Mouse (Mus musculus) kidney, adult 2 months (tissue): ENCODE data around the gene Atp5h. TPM values are rescaled to one million over a fixed set of nuclear protein-coding genes. Genes with fewer than 3 reads are reported as not detected.

Experiments used
- DNase-seq: peaks from one replicate; pipeline ENCODE4 v3.0.0; 2021
- H3K27ac ChIP-seq: fragments of 200-500 bp; 2 replicates; pipeline ENCODE4 v1.5.1; 2012; ENCODE audit warnings: low read depth, low read length, control low read depth, inconsistent platforms; ENCODE audit not compliant: insufficient read depth
- H3K27me3 ChIP-seq: fragments of 200-500 bp; replicated peaks from 2 replicates; pipeline ENCODE4 v1.6.1; 2012; ENCODE audit warnings: mild to moderate bottlenecking, moderate library complexity, low read length, inconsistent platforms; ENCODE audit not compliant: control insufficient read depth, insufficient read depth
- H3K36me3 ChIP-seq: fragments of 200-500 bp; 2 replicates; pipeline ENCODE4 v1.6.1; 2012; ENCODE audit warnings: mild to moderate bottlenecking, moderate library complexity, low read length, inconsistent platforms; ENCODE audit not compliant: control insufficient read depth, insufficient read depth
- H3K4me1 ChIP-seq: fragments of 200-500 bp; 2 replicates; pipeline ENCODE4 v1.6.1; 2011; ENCODE audit warnings: low read length; ENCODE audit not compliant: control insufficient read depth, insufficient read depth
- H3K4me3 ChIP-seq: fragments of 200-500 bp; 2 replicates; pipeline ENCODE4 v1.5.1; 2011; ENCODE audit warnings: mild to moderate bottlenecking, low read depth, low read length, control low read depth; ENCODE audit not compliant: insufficient read depth
- CTCF ChIP-seq: fragments of 200-500 bp; conservative IDR thresholded peaks from 2 replicates; pipeline ENCODE4 v1.5.1; 2011; ENCODE audit warnings: low read depth, mild to moderate bottlenecking, control low read depth, low read length, moderate library complexity, mixed read lengths; ENCODE audit not compliant: insufficient read depth, insufficient read length
- POLR2A ChIP-seq: fragments of 200-500 bp; IDR thresholded peaks from one replicate; pipeline ENCODE4 v1.6.1; 2011; ENCODE audit warnings: low read depth, low read length, control low read depth
- WGBS: fragments of 180-500 bp; shearing (Covaris S2); methylation state at CpG from one replicate; pipeline ENCODE4 v1.1.7; 2018; 5-methylcytosine and 5-hydroxymethylcytosine counted together
- polyA plus RNA-seq: library from polyadenylated mRNA; depleted of rRNA; stranded (reverse); fragments of >200 nt; gene quantifications from 2 replicates; pipeline ENCODE4 v1.2.3, GENCODE M21; 2012

Gene Atp5h
- polyA plus RNA-seq, 1 experiment, result 478 TPM

DNA sequence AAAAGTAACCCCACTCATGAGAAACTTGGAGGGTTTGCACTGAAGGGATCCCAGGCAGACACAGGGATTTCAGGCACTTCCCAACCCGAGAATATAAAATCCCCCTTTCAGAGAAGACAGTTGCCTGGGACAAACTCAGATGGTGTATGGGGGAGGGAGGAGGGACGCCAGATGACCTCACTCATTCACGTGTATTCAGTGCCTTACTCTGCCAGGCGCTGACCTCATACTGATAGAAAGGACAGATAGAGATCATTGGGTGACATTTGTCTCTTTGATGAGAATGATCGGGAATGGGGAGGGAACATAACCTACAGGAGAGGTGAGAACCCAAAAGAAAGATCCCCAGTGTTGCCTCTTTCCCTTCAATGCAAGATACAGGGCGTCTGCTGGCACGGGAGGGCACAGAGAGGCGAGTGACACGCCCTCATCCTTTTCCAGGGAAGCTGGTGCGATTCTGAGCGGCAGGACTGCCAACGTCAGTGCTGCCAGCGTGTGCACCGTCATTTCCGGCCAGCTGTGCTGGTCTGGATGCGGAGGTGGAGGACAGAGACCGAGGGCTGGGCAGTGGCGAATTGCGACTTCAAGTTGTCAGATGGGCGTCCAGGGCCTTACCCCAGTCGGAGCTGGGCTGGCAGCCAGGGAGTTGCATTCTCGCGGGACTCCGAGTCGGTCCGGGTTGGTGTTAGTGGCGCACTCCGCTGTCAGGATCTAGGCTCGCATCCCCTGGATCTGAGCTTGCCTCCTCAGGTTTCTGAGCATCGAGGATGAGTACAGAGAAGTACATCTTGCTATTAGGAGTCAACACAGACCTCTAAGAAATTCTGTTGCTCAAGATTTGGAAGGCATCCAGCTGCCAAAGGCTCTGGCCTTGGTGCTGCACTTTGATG lies 45.7 kb downstream of the Atp5h start:
- Histone ChIP-seq H3K27ac (no peak overlapping the region), H3K36me3 (no peaks in the 10 kb centered on the region), H3K27me3 (no peaks in the 10 kb centered on the region), H3K4me3 (peak overlapping the region; percentile 47), H3K4me1 (peaks cover 5% of the 10 kb centered on the region)
- 3% methylated on average over 30 of the region's 30 CpGs for WGBS
- TF ChIP-seq POLR2A, result no peak
- no peak for TF ChIP-seq CTCF
- peak; percentile 71 for DNase-seq

DNA sequence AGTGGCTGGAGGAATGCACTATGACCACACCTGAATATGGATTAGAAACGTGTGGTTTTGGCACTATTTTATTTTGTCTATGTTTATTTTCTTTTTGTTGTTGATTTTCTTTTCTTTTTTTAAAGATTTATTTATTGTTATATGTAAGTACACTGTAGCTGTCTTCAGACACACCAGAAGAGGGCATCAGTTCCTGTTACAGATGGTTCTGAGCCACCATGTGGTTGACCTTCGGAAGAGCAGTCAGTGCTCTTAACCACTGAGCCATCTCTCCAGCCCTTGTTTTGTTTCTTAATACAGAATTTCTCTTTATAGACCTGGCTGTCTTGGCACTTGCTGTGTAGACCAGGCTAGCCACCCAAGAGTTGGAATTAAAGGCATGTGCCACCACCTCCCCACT lies 47.0 kb downstream of the Atp5h start:
- no peak for TF ChIP-seq POLR2A
- no peak for TF ChIP-seq CTCF
- peaks cover 5% of the 10 kb centered on the region for H3K4me1 ChIP-seq
- H3K36me3 ChIP-seq, result no peaks in the 10 kb centered on the region
- no peak overlapping the region for H3K4me3 ChIP-seq
- no peaks in the 10 kb centered on the region for H3K27me3 ChIP-seq
- DNase-seq, result no peak
- H3K27ac ChIP-seq, result no peak overlapping the region
- 65% methylated on average over 2 of the region's 2 CpGs for WGBS

DNA sequence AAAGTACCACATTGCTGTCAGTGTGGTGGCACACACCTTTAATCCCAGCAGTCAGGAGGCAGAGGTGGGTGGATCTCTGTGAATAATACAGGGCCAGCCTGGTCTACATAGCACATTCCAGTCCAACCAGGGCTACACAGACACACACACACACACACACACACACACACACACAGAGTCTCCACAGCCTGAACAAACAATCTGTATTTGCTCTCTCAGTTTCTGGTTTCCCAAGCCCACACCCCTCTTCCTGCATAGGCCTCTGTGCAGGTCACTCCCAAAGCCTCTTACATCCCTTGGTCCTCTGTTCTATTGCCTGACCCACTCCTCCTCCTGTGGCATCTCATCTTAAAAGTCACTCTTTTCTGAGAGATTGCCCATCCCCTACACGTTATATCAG lies 47.7 kb downstream of the Atp5h start:
- no peak for TF ChIP-seq CTCF
- no peak for TF ChIP-seq POLR2A
- H3K27me3 ChIP-seq, result no peaks in the 10 kb centered on the region
- no peaks in the 10 kb centered on the region for H3K36me3 ChIP-seq
- H3K4me1 ChIP-seq, result peaks cover 5% of the 10 kb centered on the region
- DNase-seq, result no peak
- WGBS, result 79% methylated on average over 1 of the region's 1 CpGs
- no peak overlapping the region for H3K27ac ChIP-seq
- no peak overlapping the region for H3K4me3 ChIP-seq

DNA sequence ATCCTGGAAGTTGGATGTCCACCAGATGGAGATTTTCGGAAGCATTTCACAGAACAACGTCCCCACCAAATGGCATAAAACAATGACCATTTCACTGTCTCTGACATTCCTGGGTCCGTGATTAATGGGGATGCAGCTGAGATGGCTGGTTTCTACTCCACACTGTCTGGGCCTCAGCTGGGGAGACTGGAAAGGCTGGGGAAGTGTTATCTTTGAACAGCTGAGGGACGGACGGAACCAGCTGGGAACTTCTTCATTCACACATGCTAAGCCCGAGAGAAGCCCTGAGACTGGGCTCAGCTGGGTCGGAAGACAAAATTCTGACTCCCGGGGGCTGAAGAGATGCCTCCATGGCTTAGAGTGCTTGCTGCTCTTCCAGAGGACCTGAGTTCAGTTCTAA lies 48.4 kb downstream of the Atp5h start:
- H3K4me3 ChIP-seq, result no peak overlapping the region
- no peak overlapping the region for H3K27ac ChIP-seq
- WGBS, result 75% methylated on average over 8 of the region's 8 CpGs
- no peak for DNase-seq
- H3K36me3 ChIP-seq, result no peaks in the 10 kb centered on the region
- H3K27me3 ChIP-seq, result no peaks in the 10 kb centered on the region
- H3K4me1 ChIP-seq, result peaks cover 5% of the 10 kb centered on the region
- TF ChIP-seq CTCF (no peak), POLR2A (no peak)

DNA sequence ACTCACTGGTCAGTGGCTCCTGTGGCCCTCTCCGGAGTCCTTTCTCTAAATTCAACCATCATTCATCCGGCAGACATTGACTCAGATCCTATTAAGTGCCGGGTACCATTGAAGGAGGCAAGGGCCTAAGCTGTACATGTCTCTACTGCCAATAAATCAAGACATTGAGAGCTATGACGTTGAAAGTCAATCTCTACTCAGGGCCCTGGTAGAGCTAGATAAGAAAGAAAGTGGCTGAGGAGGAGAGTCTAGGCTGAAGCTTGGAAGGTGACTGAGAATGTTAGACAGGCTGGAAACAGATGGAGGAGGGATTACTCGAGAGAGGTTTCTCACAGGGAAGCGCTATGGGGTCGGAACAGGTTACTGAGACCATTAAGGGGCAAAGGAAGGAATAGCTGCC lies 49.4 kb downstream of the Atp5h start:
- no peak for TF ChIP-seq POLR2A
- no peak for TF ChIP-seq CTCF
- Histone ChIP-seq H3K4me3 (no peak overlapping the region), H3K27ac (no peak overlapping the region), H3K27me3 (no peaks in the 10 kb centered on the region), H3K36me3 (no peaks in the 10 kb centered on the region), H3K4me1 (peaks cover 5% of the 10 kb centered on the region)
- no peak for DNase-seq
- 72% methylated on average over 7 of the region's 7 CpGs for WGBS

DNA sequence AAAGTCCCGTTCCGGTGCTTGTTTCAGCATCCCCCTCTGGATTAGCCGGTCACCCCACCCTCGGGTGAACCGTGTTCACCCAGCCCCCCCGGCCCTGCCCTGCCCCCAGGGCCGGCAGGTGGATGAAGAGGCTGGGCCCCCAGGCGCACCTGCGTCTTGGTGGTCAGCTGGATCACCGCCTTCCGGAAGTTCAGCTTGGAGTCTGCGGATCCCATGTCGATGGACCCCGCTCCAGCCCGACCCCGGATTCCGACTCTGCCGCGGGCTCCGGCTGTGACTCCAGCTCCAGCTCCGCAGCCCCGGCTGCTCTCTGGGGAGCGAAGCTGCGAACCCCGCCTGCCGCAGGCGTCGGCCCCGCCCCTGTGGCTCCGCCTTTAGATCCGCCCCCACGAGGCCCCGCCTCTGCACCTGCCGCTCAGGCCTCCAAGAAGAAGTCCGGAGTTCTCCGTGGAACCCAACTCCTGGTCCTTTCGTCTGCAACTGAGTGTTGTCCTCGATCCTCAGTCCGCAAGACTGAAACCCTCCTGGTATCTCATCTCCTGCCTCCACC lies 52.3 kb downstream of the Atp5h start, which contains the start of gene Hid1:
Gene Hid1, minus strand, starts transcription at position 362 of the 550 bp plus-strand sequence.
- Histone ChIP-seq H3K36me3 (no peaks in the 10 kb centered on the region), H3K27me3 (no peaks in the 10 kb centered on the region), H3K4me1 (no peaks in the 10 kb centered on the region), H3K27ac (no peak within 1 kb of the TSS), H3K4me3 (peak within 1 kb of the TSS; percentile 60)
- peak; percentile 89 for DNase-seq
- TF ChIP-seq POLR2A (no peak), CTCF (no peak)
- WGBS, result under 1% methylated on average over 39 of the region's 39 CpGs

DNA sequence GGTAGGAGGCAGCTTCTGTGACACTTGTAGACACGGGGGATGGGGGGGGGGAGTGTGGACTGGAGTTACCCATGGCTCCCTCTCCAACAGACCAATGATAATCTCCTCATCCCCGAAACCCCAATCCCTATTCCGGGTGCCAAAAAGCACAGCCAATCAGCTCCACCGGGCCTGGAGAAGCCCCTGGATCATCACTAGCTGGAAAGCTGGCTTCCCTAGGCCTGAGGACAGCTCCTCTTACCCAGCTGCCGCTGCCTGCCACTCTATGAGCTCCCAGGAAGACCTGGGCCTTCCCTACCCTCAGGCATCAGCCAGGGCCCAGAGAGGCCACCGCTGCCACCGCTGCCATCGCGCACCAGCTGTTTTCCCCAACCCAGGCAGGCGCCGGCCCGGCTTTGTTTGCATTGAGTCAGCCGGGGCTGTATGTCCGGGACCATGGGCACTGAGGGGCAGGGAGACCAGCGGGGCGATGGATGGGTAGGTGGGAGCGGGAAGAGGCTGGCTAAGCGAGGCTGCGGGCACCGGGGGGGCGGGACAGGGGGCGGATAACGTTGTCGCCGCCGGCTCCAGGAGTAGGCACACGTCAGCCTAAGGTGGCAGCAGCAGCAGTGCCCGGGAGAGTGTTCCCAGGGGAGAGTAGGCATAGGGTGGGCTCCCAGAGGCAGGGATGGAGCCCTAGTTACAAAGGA lies 52.9 kb downstream of the Atp5h start:
- peak overlapping the region; percentile 60 for H3K4me3 ChIP-seq
- no peaks in the 10 kb centered on the region for H3K27me3 ChIP-seq
- WGBS, result 13% methylated on average over 28 of the region's 28 CpGs
- H3K4me1 ChIP-seq, result no peaks in the 10 kb centered on the region
- DNase-seq, result no peak
- H3K36me3 ChIP-seq, result no peaks in the 10 kb centered on the region
- no peak overlapping the region for H3K27ac ChIP-seq
- TF ChIP-seq POLR2A, result no peak
- no peak for TF ChIP-seq CTCF
